Mouse (Mus musculus): ENCODE results near the gene Ptgfrn. TPM values are rescaled to one million over a fixed set of nuclear protein-coding genes. Genes with fewer than 3 reads are reported as not detected.

Gene Ptgfrn
- total RNA-seq, 2 experiments from 2014 or later, result 40.8 to 47.1 TPM

Other genes with a start within 250 kb of the Ptgfrn start
- gene Trim45, start 188.1 kb downstream of the Ptgfrn start, total RNA-seq (2021), result 1 to 10 TPM; 7.3 to 8.2 TPM
- gene Ttf2, start 140.6 kb downstream of the Ptgfrn start, total RNA-seq (2021), result 1 to 10 TPM; 1.4 to 1.7 TPM
- gene Cd101, start 80.7 kb downstream of the Ptgfrn start, total RNA-seq (2021), result under 1 TPM; 0.34 to 0.40 TPM
- gene Cd2, start 177.7 kb upstream of the Ptgfrn start, total RNA-seq (2021), result not detected

Measured in left cerebral cortex, postnatal 14 days (tissue).